In the genomic region with DNA sequence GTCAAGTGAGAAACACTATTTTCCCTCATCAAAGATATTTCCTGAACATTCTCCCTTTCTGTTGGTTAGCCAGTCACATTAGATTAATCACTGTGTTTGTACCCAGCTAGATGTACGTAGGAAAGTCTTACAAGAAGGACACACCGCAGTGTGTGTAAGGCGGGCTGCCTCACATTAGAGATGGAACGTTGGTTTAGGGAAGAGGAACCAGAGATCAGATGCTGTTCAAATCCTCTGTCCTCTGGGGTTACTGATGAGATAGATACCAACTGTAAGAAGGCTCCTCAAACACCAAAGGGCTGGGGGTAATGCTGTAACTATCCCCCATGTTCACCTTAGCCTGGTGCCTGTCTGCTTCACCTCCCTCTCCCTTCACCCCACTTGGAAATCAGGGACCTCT, we compare ENCODE assay signal across 1 mouse cellular context.
TF ChIP-seq lines count a peak whose summit lies in the region.

No protein-coding gene starts in this region.

TF ChIP-seq in CH12.LX, 34 proteins besides CTCF, POLR2A, EP300 and RAD21 (continued from another document):
- TF ChIP-seq ZMIZ1 (IDR thresholded peaks at IDR 0.05; ENCODE audit: low read depth, low read length) (peak; percentile 38; the same call in 1 of the 2 replicates), USF2 (conservative IDR thresholded peaks at IDR 0.05; ENCODE audit: low read depth, low read length) (no peak)
